Mouse (Mus musculus) kidney, adult 18-20 months (tissue): ENCODE data around the gene Golgb1.
A peak's percentile ranks its signal among the peaks of the same experiment; 100 is the strongest.
"Not testable (repeated sequence)": the region's sequence is repeated elsewhere in the genome, so short reads cannot be mapped to it uniquely, and the experiment has no call there.

Experiments
- DNase-seq: peaks from one replicate; pipeline ENCODE4 v3.0.0; 2021

Golgb1 gene

GRCm38 (mm10) chr16:36874583-36875275 is at the start of gene Golgb1, which contains the start of gene Eaf2:
Golgb1 (plus strand) TSS chr16:36875140.
Eaf2 (minus strand) TSS chr16:36875003.
- peak; percentile 93 for DNase-seq

GRCm38 (mm10) chr16:36827611-36828053 is 47.3 kb upstream of the Golgb1 start:
- DNase-seq: no peak

GRCm38 (mm10) chr16:36828054-36828786 is 46.7 kb upstream of the Golgb1 start, which contains the start of gene Iqcb1:
Iqcb1 (plus strand) TSS chr16:36828385.
- DNase-seq: peak; percentile 87

GRCm38 (mm10) chr16:36828820-36829219 is 46.1 kb upstream of the Golgb1 start:
- no peak for DNase-seq

- not testable (repeated sequence) for DNase-seq
Measured at GRCm38 (mm10) chr16:36846894-36847293, 28.0 kb upstream of the Golgb1 start.

GRCm38 (mm10) chr16:36851202-36851601 is 23.7 kb upstream of the Golgb1 start:
- DNase-seq: no peak

- DNase-seq: no peak
Measured at GRCm38 (mm10) chr16:36863585-36863984, 11.4 kb upstream of the Golgb1 start.

- DNase-seq: no peak
Measured at GRCm38 (mm10) chr16:36869442-36869841, 5.5 kb upstream of the Golgb1 start.

GRCm38 (mm10) chr16:36875276-36875851 is 424 bp downstream of the Golgb1 start:
- no peak for DNase-seq

GRCm38 (mm10) chr16:36877316-36877715 is 2.4 kb downstream of the Golgb1 start:
- no peak for DNase-seq

- DNase-seq: no peak
Measured at GRCm38 (mm10) chr16:36882737-36883343, 7.9 kb downstream of the Golgb1 start.

GRCm38 (mm10) chr16:36884881-36885280 is 9.9 kb downstream of the Golgb1 start:
- peak; percentile 18 for DNase-seq

GRCm38 (mm10) chr16:36885912-36886311 is 11.0 kb downstream of the Golgb1 start:
- DNase-seq: no peak

- DNase-seq: no peak
Measured at GRCm38 (mm10) chr16:36887546-36887945, 12.6 kb downstream of the Golgb1 start.

GRCm38 (mm10) chr16:36890559-36890958 is 15.6 kb downstream of the Golgb1 start:
- DNase-seq: no peak

- DNase-seq: no peak
Measured at GRCm38 (mm10) chr16:36891415-36891814, 16.5 kb downstream of the Golgb1 start.

GRCm38 (mm10) chr16:36893317-36893716 is 18.4 kb downstream of the Golgb1 start:
- DNase-seq: no peak

- no peak for DNase-seq
Measured at GRCm38 (mm10) chr16:36896712-36897111, 21.8 kb downstream of the Golgb1 start.

- no peak for DNase-seq
Measured at GRCm38 (mm10) chr16:36903156-36903555, 28.2 kb downstream of the Golgb1 start.

GRCm38 (mm10) chr16:36911909-36912308 is 37.0 kb downstream of the Golgb1 start:
- DNase-seq: no peak

GRCm38 (mm10) chr16:36912311-36912710 is 37.4 kb downstream of the Golgb1 start:
- DNase-seq: no peak

- peak; percentile 63 for DNase-seq
Measured at GRCm38 (mm10) chr16:36914195-36914594, 39.3 kb downstream of the Golgb1 start.

- no peak for DNase-seq
Measured at GRCm38 (mm10) chr16:36918505-36918904, 43.6 kb downstream of the Golgb1 start.
